Mouse (Mus musculus): ENCODE measurements around the gene Tfeb. TPM values are rescaled to one million over a fixed set of nuclear protein-coding genes. Genes with fewer than 3 reads are reported as not detected.

Gene Tfeb
- polyA plus RNA-seq, 1 experiment: 18.0 TPM

DNA sequence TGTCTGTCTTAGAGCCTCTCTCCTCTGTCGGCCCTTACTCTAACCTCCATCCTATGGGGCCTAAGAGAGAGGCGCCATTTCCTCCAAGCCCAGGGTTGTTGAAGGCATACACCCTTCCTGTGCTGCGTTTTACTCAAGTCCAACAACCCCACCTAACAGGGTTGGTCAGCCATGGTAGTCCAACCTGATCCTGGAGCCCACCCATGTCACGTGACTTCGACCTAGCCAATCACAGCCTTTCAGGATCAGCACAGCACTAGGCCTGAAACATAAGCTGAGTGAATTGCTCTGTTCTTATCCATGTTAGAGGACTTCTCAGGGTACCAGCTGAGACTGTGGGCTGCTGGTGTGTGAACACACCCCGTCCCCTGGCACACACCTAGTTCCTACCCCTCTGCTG is 75.4 kb downstream of the Tfeb start:
- DNase-seq (ENCODE audit: low read depth, low spot score): no peak
- WGBS: 84% methylated on average over 6 of the region's 6 CpGs

DNA sequence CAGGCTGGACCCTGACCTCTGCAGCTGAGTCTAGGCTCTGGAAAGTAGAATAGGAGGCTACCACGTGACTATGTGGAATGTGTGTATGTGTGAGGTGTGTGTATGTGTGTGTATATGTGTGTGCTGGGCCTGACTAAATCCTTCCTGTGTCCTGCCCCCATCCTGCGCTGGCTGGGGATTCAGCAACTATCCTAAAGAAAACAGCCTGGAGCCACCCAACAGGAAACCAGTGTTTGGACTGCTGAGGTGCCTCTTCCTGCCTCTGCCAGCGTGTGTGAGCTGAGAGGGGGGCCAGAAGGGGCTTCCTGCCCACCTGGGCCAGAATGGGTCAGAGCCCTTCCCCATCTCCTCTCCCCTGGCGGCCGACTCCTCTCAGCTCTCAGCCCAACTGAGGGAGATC is 76.8 kb downstream of the Tfeb start:
- DNase-seq (ENCODE audit: low read depth, low spot score): no peak

DNA sequence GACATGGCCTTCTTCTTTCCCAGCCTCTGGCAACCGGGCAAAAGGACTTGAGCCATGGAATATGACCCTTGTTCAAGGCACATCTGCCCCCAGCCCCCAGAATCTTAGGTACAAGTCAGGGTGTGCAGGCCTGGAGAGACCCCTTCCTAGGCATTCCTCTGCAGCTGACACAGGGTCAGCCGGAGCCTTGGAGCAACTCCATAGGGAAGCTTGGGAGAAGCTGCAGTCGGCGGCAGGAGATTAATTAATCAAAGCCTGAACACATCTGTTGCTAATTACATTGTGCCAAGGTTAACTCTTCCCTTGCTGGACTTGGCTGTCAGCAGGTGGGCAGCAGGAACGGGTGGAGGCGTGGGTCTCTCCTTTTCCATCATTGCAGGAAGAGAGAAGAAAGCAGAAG is 77.7 kb downstream of the Tfeb start:
- no peak for DNase-seq (ENCODE audit: low read depth, low spot score)
- 65% methylated on average over 6 of the region's 6 CpGs for WGBS

More for the DNA sequence above, 76.8 kb downstream of the Tfeb start:
- 49% methylated on average over 5 of the region's 5 CpGs for WGBS

DNA sequence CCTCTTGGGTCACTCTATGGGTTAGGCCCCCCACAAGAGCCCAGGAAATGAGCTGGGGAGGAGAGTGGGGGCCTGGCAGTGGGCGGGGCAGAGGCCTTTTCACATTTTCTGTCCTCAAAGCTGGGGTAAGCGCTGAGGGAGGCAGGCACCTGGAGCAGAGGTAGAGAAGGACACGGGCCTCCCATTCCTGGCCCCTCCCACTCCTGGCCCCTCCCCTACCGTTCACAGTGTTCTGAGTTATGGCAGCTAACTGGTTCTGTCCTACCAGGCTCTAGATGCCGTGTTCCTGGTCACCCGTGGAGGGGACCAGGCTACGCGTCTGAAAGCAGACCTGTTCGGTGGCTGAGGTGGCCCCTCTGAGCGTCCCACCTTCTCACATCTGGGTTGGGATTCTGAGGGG is 78.6 kb downstream of the Tfeb start:
- WGBS: 63% methylated on average over 10 of the region's 10 CpGs

DNA sequence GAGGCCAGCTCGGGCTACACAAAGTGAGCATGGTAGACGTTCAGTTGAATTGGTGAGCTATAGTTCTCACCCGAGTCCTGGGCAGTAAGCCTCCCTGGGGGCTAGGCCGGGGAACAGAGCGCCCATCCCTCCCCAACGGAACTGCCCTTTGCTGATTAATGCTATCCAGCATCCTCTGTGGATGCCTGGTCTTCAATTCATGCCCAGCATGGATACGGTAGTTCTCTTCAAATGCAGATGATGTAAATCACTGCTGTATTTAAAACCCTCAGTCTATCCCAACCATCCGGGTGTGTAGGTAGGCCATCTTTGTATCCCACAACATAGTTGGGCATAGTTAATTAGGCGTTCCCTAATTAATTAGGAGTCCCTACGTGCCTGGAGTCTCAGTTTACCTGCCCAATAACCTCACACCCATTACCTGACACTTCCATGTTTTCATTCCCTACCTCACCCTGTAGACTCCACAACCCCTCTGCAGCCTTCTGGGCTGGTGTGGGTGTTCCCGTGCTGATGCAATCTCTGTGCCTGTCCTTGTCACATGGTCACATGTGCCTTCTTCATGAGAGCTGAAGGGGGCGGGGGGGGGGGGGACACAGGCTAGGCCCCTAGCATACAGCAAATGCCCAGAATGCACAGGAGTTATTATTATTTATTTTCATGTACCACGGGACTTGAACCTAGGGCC is 81.4 kb downstream of the Tfeb start:
- no peak for DNase-seq (ENCODE audit: low read depth, low spot score)
- 91% methylated on average over 13 of the region's 13 CpGs for WGBS

More for the DNA sequence above, 78.6 kb downstream of the Tfeb start:
- no peak for DNase-seq (ENCODE audit: low read depth, low spot score)

DNA sequence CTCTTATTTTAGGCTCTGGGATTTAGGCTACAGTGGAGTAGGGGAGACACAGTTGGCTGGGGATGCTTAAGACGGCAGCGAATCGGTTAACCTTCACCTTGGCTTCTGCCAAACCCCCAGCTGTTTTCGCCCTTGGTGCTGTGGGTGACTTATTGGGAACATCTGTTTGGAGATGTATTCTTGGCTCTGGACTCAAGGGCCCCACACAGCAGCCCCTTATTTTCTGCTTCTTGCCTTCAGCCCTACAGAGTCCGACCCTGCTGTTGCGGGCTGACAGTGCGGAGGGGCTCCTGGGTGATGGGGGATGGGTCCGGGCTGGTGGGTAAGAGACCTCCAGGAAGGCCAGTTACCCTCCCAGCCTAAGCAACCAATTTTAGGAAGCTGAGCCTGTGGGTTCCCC is 84.5 kb downstream of the Tfeb start:
- no peak for DNase-seq (ENCODE audit: low read depth, low spot score)
- WGBS: 84% methylated on average over 8 of the region's 8 CpGs

DNA sequence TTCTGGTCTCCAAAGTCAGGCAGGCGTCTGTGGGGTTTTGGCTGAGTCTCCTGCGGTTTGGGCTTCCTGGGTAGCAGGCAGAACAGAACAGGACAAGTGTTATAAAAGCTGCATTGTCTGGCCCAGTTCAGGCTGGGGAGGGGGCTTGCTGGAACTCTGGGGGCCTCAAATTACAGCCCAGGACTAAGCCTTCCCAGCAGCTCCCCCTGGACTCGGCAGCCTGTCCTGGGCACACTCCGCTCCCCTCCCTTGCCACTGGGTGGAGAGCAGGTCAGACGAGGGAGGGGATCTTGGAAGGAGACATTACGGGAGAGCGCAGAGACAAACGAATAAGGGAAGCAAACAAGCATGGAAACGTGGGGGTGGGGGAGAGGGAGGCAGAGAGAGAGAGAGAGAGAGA is 94.3 kb downstream of the Tfeb start:
- WGBS: 63% methylated on average over 9 of the region's 9 CpGs
- DNase-seq (ENCODE audit: low read depth, low spot score): no peak

DNA sequence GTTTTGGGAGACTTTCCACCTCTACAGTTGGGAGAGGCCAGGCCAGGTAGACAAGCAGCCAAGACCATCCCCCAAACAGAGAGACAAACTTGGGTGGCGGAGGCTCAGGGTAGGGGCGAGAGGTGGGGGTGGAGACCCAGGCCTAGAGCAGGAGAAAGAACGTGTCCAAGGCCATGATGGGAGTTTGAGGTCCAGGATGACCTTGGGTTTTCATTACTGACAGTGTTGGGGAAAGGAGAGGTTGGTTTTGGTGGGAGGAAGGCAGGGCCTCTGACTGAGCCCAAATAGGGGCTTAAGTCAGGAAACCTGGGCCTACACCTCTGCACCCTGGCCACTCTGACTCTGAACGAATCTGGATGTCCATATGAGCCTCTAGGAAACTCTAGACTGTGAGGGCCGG is 94.9 kb downstream of the Tfeb start:
- WGBS: 78% methylated on average over 5 of the region's 5 CpGs
- DNase-seq (ENCODE audit: low read depth, low spot score): no peak

DNA sequence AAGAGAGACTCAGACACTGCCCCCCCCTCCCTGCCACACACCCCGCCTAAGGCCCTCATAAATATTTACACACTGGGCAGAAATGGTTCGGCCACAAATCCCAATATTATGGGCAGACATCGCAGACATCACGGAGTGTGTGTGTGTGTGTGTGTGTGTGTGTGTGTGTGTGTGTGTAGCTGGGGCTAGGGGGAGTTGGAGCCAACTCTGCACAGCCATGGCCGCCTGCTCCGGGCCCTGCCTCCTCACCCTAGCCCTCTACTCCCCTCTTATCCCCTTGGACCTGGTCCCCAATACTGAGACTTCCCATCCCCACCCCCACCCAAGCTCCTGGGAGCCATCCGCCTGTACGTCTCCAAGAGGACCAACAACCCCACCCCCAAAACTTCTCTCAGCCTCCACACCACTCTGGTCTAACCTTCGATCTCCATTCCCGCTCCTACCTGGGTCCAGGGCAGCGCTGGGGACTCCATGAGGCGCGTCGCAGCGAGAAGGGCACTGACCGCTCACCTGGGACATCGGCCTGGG is 95.7 kb downstream of the Tfeb start:
- WGBS: 20% methylated on average over 17 of the region's 17 CpGs
- DNase-seq (ENCODE audit: low read depth, low spot score): no peak

DNA sequence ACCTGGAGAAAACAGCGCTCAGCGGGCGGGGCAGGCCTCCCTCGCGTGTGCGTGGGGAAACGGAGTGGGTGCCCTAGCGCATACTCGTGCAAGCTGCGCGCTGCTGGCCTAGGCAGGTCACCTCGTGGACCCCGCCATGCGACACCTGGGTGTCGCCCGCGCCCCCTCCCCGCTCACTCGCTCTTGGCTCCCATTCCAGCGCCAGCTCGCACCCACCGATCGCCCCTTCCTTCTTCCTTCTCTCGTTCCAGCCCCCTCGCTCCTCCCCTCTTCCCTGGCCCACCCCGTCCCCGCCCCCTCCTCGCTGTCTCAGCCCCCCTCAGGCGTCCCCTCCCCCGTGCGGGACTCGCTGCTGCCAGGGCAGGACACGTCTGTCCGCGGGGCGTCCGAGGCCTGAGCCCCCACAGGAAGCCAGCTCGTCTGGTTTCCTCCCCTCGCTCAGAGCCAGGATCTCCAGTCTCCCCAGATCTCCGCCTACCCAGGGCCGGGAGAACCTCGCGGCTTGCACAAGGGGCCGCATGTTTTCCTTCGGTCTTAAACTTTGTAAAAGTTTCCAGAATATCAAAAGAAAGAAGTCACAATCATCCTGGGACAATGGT is 96.3 kb downstream of the Tfeb start:
- no peak for DNase-seq (ENCODE audit: low read depth, low spot score)
- 2% methylated on average over 41 of the region's 45 CpGs for WGBS

DNA sequence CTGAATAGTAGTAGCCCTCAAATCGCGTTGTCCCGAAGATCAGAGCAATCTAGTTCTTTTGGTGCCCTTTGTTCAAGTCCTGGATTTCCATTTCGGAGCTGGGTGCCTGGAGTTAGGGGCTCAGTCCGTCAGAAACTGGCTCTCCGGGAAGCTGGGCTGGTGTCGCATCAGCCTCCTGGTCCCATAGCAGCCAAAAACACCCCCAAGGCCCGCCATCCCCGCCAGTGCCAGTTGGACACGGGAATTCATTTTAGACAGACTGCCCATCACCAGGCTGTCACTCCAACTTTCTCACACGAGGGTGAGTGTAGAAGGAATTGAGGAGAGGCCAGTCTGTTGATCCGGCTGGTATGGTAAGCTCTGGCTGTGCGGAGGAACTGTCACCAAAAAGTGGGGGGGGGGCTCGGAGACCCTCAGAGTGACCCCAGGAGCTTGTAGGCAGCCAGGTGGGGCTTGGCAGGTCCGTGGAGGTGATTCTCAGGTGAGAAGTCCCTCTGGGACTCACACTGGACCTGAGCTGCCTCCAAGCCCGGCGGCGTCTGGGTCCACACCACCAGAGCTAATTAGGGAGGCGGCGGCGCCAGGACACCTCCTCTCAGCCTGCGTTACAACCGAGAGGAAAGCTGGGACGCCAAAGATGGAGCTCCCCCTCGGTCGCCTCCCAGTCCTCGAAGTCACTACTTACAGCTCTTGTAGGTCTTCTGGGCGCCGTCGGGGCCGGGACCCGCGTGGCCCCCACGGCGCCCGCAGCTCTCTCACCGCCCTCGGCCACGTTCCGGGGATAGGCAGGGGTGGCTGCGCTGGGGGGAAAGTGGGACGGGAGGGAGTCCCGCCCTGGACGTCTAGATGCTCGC is 97.0 kb downstream of the Tfeb start:
- under 1% methylated on average over 45 of the region's 45 CpGs for WGBS
- DNase-seq (ENCODE audit: low read depth, low spot score): no peak

DNA sequence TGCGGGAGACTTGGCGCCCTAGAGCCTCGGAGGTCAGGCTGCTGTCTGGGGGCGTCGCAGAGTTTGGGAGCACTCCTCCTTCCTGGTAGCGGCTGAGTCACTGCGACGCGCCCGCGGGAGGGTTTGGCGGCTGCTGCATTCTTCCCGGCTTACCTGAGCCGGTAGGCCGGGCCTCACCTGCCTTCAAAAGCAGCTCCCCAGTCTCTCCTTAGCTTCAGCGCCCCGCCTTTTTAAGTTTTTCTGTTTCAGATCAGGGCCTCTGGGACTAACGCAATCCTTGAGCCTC is 97.6 kb downstream of the Tfeb start, which contains the start of gene Mdfi:
TSS of gene Mdfi (minus strand) at position 210 of the 286 bp plus-strand sequence.
- no peak for DNase-seq (ENCODE audit: low read depth, low spot score)
- 8% methylated on average over 16 of the region's 18 CpGs for WGBS

DNA sequence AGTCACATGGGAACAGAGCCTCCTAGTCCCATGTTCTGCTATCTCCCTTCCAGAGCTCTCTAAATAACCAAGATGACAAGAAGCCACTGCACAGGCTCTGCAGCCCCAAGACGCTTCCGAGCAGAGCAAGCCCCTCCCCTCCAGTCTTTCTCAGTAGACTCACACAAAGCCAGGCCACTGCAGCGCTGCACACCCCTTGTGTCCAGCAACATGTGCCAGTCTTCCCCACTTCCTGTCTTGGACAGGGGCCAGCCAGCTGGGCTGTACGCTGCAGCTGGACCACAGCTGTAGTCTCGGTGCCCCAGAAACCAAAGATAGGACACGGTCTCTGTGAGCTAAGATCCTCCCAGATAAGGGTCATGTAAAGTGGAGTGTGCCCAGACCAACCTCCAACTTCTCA is 101.0 kb downstream of the Tfeb start:
- no peak for DNase-seq (ENCODE audit: low read depth, low spot score)
- WGBS: 32% methylated on average over 6 of the region's 6 CpGs

DNA sequence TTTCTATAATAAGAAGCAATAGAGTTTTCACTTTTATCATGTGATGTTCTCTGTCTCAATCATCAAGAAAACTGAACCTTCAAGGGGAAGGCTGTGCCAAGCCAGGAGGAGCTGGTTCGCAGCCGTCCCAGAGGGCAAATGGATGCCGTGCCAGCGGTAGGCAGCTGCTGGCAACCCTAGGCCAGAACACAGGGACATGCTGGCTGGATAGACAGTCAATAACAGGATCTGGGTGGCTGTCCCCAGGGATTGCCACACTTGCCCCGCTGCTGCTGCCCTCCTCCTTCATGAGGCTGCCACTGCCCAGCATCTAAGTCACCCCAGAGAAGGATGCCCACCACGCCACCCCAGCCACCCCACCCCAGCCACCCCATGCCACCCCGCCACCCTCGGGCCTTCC is 104.7 kb downstream of the Tfeb start:
- no peak for DNase-seq (ENCODE audit: low read depth, low spot score)
- 73% methylated on average over 8 of the region's 8 CpGs for WGBS

Other genes starting within 250 kb of the Tfeb start
- gene Taf8, start 234.7 kb upstream of the Tfeb start, polyA plus RNA-seq (2012; rRNA removed): 15.3 and 19.7 TPM in 2 replicates
- 57.0 and 63.7 TPM in 2 replicates for gene Ccnd3, start 232.0 kb upstream of the Tfeb start, polyA plus RNA-seq (2012; rRNA removed)
- 8.4 and 10.4 TPM in 2 replicates for gene Bysl, start 125.5 kb upstream of the Tfeb start, polyA plus RNA-seq (2012; rRNA removed)
- 21.7 and 23.7 TPM in 2 replicates for gene Med20, start 125.4 kb upstream of the Tfeb start, polyA plus RNA-seq (2012; rRNA removed)
- gene Gm20517, start 125.4 kb upstream of the Tfeb start, polyA plus RNA-seq (2012; rRNA removed): 0.14 and 0.17 TPM in 2 replicates
- gene Usp49, start 106.3 kb upstream of the Tfeb start, polyA plus RNA-seq (2012; rRNA removed): 5.0 and 9.2 TPM in 2 replicates
- gene Tomm6, start 48.6 kb upstream of the Tfeb start, polyA plus RNA-seq (2012; rRNA removed): 105 and 126 TPM in 2 replicates
- 4.4 and 7.3 TPM in 2 replicates for gene Frs3, start 48.0 kb upstream of the Tfeb start, polyA plus RNA-seq (2012; rRNA removed)
- gene Gm21981, start 42.6 kb upstream of the Tfeb start, polyA plus RNA-seq (2012; rRNA removed): 0.70 and 0.87 TPM in 2 replicates
- 0.56 and 0.86 TPM in 2 replicates for gene Prickle4, start 42.3 kb upstream of the Tfeb start, polyA plus RNA-seq (2012; rRNA removed)
- 3.9 and 21.9 TPM in 2 replicates for gene Pgc, start 10.2 kb upstream of the Tfeb start, polyA plus RNA-seq (2012; rRNA removed)
- 4.3 and 4.6 TPM in 2 replicates for gene Mdfi, start 97.7 kb downstream of the Tfeb start, polyA plus RNA-seq (2012; rRNA removed)
- gene Foxp4, start 187.6 kb downstream of the Tfeb start, polyA plus RNA-seq (2012; rRNA removed): 46.2 and 62.4 TPM in 2 replicates

Data from large intestine, adult 2 months (tissue).